Mouse (Mus musculus): ENCODE measurements at regions not wholly inside any gene's neighbourhood (a gene's known extent, or its start where the extent isn't known, plus 50 kb on each side); places are given as distances from the start of the nearest gene placed in this dataset.

- Histone ChIP-seq H3K27ac (ENCODE audit: insufficient read depth, low read length) (no peak overlapping the region), H3K4me1 (ENCODE audit: control insufficient read depth, insufficient read depth, low read length) (0 out of 2 replicates have a peak, but pooled peaks cover 3% of the 10 kb centered on the region), H3K4me3 (ENCODE audit: insufficient read depth, low read length) (no peak overlapping the region)
- TF ChIP-seq CTCF (IDR thresholded peaks at IDR 0.05; ENCODE audit: borderline replicate concordance, insufficient read depth, low read length) = no peak
- no peak for TF ChIP-seq POLR2A (IDR thresholded peaks at IDR 0.05; ENCODE audit: low read depth, low read length)
Measured at GRCm38 (mm10) chr6:52105031-52105593, 53.0 kb downstream of the Hoxa1 start.

DNA sequence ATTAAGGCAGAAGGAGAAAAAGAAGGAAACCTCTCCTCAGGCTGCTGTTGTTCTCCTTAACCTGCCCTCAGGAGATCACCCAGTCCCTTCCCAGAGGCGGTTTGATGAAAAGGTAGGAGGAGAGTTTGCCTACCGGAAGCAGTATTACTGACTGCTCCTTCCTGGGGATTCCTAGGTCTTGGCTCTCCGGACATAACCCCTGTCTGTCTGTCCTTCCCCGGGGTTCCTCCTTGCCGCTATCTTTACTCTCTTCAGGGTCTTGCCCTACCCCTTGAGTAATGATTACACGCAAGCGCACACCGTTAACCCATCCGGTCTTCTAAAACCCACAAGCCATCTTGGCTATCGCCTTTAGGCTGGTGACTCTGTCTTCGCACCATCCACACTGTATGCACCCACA, 54.0 kb downstream of the Hoxa1 start:
- Histone ChIP-seq H3K27ac (ENCODE audit: insufficient read depth, low read length) (no peak overlapping the region), H3K4me1 (ENCODE audit: control insufficient read depth, insufficient read depth, low read length) (0 out of 2 replicates have a peak, but pooled peaks cover 3% of the 10 kb centered on the region), H3K4me3 (ENCODE audit: insufficient read depth, low read length) (no peak overlapping the region)
- TF ChIP-seq CTCF (IDR thresholded peaks at IDR 0.05; ENCODE audit: borderline replicate concordance, insufficient read depth, low read length) = no peak

- Histone ChIP-seq H3K4me1 (ENCODE audit: control insufficient read depth, insufficient read depth, low read length) (0 out of 2 replicates have a peak, but pooled peaks cover 3% of the 10 kb centered on the region), H3K27ac (ENCODE audit: insufficient read depth, low read length) (no peak overlapping the region), H3K4me3 (ENCODE audit: insufficient read depth, low read length) (no peak overlapping the region)
- no peak for TF ChIP-seq CTCF (IDR thresholded peaks at IDR 0.05; ENCODE audit: borderline replicate concordance, insufficient read depth, low read length)
- TF ChIP-seq POLR2A (IDR thresholded peaks at IDR 0.05; ENCODE audit: low read depth, low read length) = no peak
Measured at GRCm38 (mm10) chr6:52103661-52104060, 54.5 kb downstream of the Hoxa1 start.

- 0 out of 2 replicates have a peak, but pooled peaks cover 3% of the 10 kb centered on the region for H3K4me1 ChIP-seq (ENCODE audit: control insufficient read depth, insufficient read depth, low read length)
- no peak overlapping the region for H3K27ac ChIP-seq (ENCODE audit: insufficient read depth, low read length)
- H3K4me3 ChIP-seq (ENCODE audit: insufficient read depth, low read length) = no peak overlapping the region
- TF ChIP-seq CTCF (IDR thresholded peaks at IDR 0.05; ENCODE audit: borderline replicate concordance, insufficient read depth, low read length) = no peak
Measured at GRCm38 (mm10) chr6:52102699-52103098, 55.4 kb downstream of the Hoxa1 start.

DNA sequence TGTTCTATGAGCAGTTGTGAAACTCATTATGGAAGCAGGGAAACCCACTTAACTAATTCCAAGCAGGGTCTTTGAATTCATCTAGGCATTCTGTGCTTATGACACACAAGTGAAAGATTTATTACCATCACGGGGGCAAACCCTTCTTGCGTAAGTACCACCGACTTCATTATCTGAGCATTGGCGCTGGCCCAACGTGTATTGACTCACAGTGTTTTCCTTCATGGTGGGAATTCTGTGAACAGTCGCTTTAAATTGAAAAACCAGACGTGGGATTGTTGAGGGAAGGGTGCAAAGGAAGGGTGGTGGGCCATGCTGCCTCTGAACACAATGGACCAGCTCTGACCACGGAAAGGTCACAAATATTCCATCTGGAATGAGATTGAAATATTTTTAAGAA, 55.9 kb downstream of the Hoxa1 start:
- Histone ChIP-seq H3K4me1 (ENCODE audit: control insufficient read depth, insufficient read depth, low read length) (0 out of 2 replicates have a peak, but pooled peaks cover 3% of the 10 kb centered on the region), H3K27ac (ENCODE audit: insufficient read depth, low read length) (no peak overlapping the region), H3K4me3 (ENCODE audit: insufficient read depth, low read length) (no peak overlapping the region)
- TF ChIP-seq CTCF (IDR thresholded peaks at IDR 0.05; ENCODE audit: borderline replicate concordance, insufficient read depth, low read length) (no peak), POLR2A (IDR thresholded peaks at IDR 0.05; ENCODE audit: low read depth, low read length) (no peak)

DNA sequence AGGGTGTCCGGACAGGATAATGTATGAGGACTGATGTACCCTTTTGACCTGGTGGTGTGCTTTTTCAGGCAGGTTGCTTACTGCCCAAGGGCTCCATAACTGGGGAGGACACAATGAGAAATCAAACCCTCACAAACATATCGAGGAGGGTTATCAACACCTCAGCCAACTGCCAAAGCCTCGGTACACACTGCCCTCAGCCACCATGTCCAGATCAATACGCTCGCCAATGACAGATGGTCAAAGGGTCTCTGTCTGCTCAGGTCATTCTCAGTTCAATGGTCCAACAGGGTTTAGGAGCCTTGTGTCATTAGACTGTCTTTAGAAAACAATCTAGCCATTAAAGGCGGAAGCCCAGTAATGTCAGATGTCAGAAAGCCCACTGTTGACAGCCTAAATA, 56.9 kb downstream of the Hoxa1 start:
- H3K4me3 ChIP-seq (ENCODE audit: insufficient read depth, low read length) = no peak overlapping the region
- no peak for TF ChIP-seq POLR2A (IDR thresholded peaks at IDR 0.05; ENCODE audit: low read depth, low read length)
- TF ChIP-seq CTCF (IDR thresholded peaks at IDR 0.05; ENCODE audit: borderline replicate concordance, insufficient read depth, low read length) = no peak
- H3K27ac ChIP-seq (ENCODE audit: insufficient read depth, low read length) = no peak overlapping the region
- H3K4me1 ChIP-seq (ENCODE audit: control insufficient read depth, insufficient read depth, low read length) = 0 out of 2 replicates have a peak, but pooled peaks cover 3% of the 10 kb centered on the region

DNA sequence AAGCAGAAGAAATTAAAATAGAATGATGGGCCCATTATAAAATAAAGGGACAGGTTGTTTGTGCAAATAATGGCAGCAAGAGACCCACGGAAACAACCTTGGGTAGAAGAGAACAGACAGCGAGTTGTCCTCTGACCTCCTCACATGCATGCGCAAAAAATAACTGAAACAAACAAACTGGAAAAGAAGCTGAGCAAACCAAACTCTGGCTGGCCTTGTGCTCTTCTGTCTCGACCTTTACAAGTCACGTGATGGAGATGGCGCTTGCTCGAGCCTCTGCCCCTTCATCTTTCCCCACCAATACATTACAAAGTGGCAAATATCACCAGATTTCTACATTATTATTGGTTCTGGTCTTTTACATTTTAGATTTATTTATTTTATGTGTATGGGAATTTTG, 59.3 kb downstream of the Hoxa1 start:
- H3K4me3 ChIP-seq (ENCODE audit: insufficient read depth, low read length) = no peak overlapping the region
- TF ChIP-seq POLR2A (IDR thresholded peaks at IDR 0.05; ENCODE audit: low read depth, low read length) (no peak), CTCF (IDR thresholded peaks at IDR 0.05; ENCODE audit: borderline replicate concordance, insufficient read depth, low read length) (no peak)
- H3K27ac ChIP-seq (ENCODE audit: insufficient read depth, low read length) = no peak overlapping the region
- 0 out of 2 replicates have a peak, but pooled peaks cover 3% of the 10 kb centered on the region for H3K4me1 ChIP-seq (ENCODE audit: control insufficient read depth, insufficient read depth, low read length)

GRCm38 (mm10) chr6:52095575-52095974, 62.5 kb downstream of the Hoxa1 start:
- no peak overlapping the region for H3K27ac ChIP-seq (ENCODE audit: insufficient read depth, low read length)
- TF ChIP-seq POLR2A (IDR thresholded peaks at IDR 0.05; ENCODE audit: low read depth, low read length) (no peak), CTCF (IDR thresholded peaks at IDR 0.05; ENCODE audit: borderline replicate concordance, insufficient read depth, low read length) (no peak)
- H3K4me1 ChIP-seq (ENCODE audit: control insufficient read depth, insufficient read depth, low read length) = peaks cover 3% of the 10 kb centered on the region; the same call in 1 of the 2 replicates
- H3K4me3 ChIP-seq (ENCODE audit: insufficient read depth, low read length) = no peak overlapping the region

- no peak for TF ChIP-seq CTCF (IDR thresholded peaks at IDR 0.05; ENCODE audit: borderline replicate concordance, insufficient read depth, low read length)
- no peak for TF ChIP-seq POLR2A (IDR thresholded peaks at IDR 0.05; ENCODE audit: low read depth, low read length)
- H3K27ac ChIP-seq (ENCODE audit: insufficient read depth, low read length) = peak overlapping the region; percentile 65
- H3K4me1 ChIP-seq (ENCODE audit: control insufficient read depth, insufficient read depth, low read length) = peaks cover 3% of the 10 kb centered on the region; the same call in 1 of the 2 replicates
- H3K4me3 ChIP-seq (ENCODE audit: insufficient read depth, low read length) = no peak overlapping the region
Measured at GRCm38 (mm10) chr6:52091445-52091844, 66.7 kb downstream of the Hoxa1 start.

DNA sequence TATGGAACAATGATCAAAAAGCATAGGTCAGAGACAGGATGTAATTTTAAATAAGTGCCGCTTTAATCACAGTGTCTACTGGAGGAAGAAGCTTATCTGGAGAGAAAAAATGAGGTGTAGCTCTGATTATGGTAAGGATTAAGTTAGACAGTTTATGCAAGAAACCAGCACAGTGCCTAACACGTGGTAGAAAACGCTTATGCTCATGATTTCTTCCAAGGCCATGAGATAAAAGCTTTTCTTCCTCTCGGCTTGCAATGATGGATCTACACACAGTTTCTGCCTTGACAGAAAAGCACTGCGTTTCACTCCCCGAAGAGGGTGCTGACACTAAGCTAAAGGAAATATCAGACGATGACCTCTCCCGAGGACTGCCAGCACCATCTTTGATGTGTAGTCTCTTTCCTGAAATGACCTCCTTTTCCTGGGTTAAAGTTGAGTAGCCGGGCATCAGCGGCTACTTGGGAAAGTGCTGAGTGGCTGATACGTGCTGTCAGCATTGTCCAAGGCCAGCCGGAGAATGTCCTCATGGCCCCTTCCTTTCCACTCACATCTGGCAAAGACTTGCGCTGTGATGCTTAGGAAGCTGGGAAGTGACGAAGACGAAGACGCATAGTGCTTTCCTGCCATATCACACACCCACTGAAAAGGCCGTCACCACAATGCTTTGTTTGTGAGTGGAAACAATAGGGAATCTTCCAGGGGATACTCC, 72.0 kb downstream of the Hoxa1 start:
- no peak overlapping the region for H3K4me3 ChIP-seq (ENCODE audit: insufficient read depth, low read length)
- no peak overlapping the region for H3K27ac ChIP-seq (ENCODE audit: insufficient read depth, low read length)
- H3K4me1 ChIP-seq (ENCODE audit: control insufficient read depth, insufficient read depth, low read length) = peaks cover under 1% of the 10 kb centered on the region; the same call in 1 of the 2 replicates
- TF ChIP-seq CTCF (IDR thresholded peaks at IDR 0.05; ENCODE audit: borderline replicate concordance, insufficient read depth, low read length) (no peak), POLR2A (IDR thresholded peaks at IDR 0.05; ENCODE audit: low read depth, low read length) (no peak)

Measured in embryonic fibroblast, embryonic 13.5 days (primary cell).